Mouse (Mus musculus) liver, embryonic 13.5 days (tissue): ENCODE data around the gene Sdcbp2. TPM values are rescaled to one million over a fixed set of nuclear protein-coding genes. Genes with fewer than 3 reads are reported as not detected.

Source experiments
- ATAC-seq: fragments of 200-750 bp; cut with Nextera tagmentation; 2 replicates; pipeline ENCODE4 v1.8.0; 2017; ENCODE audit warnings: low read depth, mild to moderate bottlenecking, moderate number of reproducible peaks, moderate library complexity
- DNase-seq: peaks from one replicate; pipeline ENCODE4 v3.0.0; 2022
- H3K27ac ChIP-seq: fragments of 300-500 bp; sonication (generic); 2 replicates; pipeline ENCODE4 v1.5.1; 2015; ENCODE audit warnings: moderate library complexity, mild to moderate bottlenecking, inconsistent platforms
- H3K27me3 ChIP-seq: fragments of 300-500 bp; sonication (generic); 2 replicates; pipeline ENCODE4 v1.6.1; 2015; ENCODE audit warnings: mild to moderate bottlenecking, inconsistent platforms
- H3K36me3 ChIP-seq: fragments of 300-500 bp; sonication (generic); 2 replicates; pipeline ENCODE4 v1.6.1; 2015; ENCODE audit warnings: mild to moderate bottlenecking, inconsistent platforms
- H3K4me1 ChIP-seq: fragments of 300-500 bp; sonication (generic); replicated peaks from 2 replicates; pipeline ENCODE4 v1.6.1; 2015; ENCODE audit warnings: inconsistent platforms
- H3K4me2 ChIP-seq: fragments of 300-500 bp; sonication (generic); 2 replicates; pipeline ENCODE4 v1.6.1; 2015; ENCODE audit warnings: inconsistent platforms, mild to moderate bottlenecking, moderate library complexity
- H3K4me3 ChIP-seq: fragments of 300-500 bp; sonication (generic); replicated peaks from 2 replicates; pipeline ENCODE4 v1.5.1; 2015; ENCODE audit warnings: mild to moderate bottlenecking, inconsistent platforms
- H3K9ac ChIP-seq: fragments of 300-500 bp; sonication (generic); 2 replicates; pipeline ENCODE4 v1.6.1; 2015; ENCODE audit warnings: mild to moderate bottlenecking, inconsistent platforms
- H3K9me3 ChIP-seq: fragments of 300-500 bp; sonication (generic); replicated peaks from 2 replicates; pipeline ENCODE4 v1.6.1; 2016; ENCODE audit warnings: inconsistent platforms
- WGBS: fragments of 180-500 bp; shearing (Covaris S2); methylation state at CpG from one replicate; pipeline ENCODE4 v1.1.7; 2015; ENCODE audit not compliant: insufficient replicate concordance; 5-methylcytosine and 5-hydroxymethylcytosine counted together
- polyA plus RNA-seq: library from polyadenylated mRNA; unstranded; fragments of >200 nt; fragmentation: Nextera tagmentation; extraction: Ambion mirVana; gene quantifications from 2 replicates; pipeline ENCODE4 v1.2.1, GENCODE M21; 2015

Gene Sdcbp2
- polyA plus RNA-seq, 1 experiment from 2014 or later, result 0.33 TPM

DNA sequence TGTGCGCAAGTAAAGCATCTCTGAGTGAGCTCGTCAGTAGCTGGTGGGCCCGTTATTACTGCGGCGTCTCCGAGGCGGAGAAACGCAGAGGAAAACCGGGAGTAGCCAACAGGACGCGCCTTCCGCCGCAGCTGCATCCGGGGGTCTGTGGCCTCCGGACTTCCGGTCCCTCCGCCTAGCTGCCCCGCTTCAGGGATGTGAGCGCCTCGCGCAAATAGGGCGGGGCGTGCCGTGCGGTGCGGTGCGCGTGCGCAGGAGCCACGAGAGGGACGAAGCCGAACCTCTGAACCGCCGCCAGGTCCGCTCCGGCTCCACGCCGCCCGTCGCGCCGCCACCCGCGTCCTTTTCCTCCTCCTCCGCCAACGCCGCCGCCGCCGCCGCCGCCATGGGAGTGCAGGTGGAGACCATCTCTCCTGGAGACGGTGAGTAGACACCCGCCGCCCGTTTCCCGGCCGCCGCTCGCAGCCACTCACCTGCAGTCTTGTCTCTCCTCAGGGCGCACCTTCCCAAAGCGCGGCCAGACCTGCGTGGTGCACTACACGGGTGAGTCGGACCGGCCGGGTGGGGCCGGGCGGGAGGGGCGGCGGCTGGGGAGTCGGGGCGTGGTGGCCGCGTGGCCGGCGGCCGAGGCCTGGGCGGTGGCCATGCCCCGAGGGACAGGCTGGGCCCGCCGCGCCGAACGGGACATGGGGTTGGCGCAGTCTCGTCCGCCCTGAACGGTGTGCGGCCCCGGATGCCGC is 29.9 kb upstream of the Sdcbp2 start, which contains the start of gene Fkbp1a:
Fkbp1a (plus strand) TSS at position 161 of the 740 bp plus-strand sequence.
- Histone ChIP-seq H3K27ac (peak within 1 kb of the TSS; percentile 90), H3K4me3 (peak within 1 kb of the TSS; percentile 80), H3K36me3 (peaks cover 25% of the 10 kb centered on the region), H3K27me3 (no peaks in the 10 kb centered on the region), H3K9ac (peak within 1 kb of the TSS; percentile 86), H3K4me1 (peaks cover 40% of the 10 kb centered on the region), H3K4me2 (peak within 1 kb of the TSS; percentile 95), H3K9me3 (no peaks in the 10 kb centered on the region)
- peak; percentile 95 for ATAC-seq
- WGBS, result under 1% methylated on average over 65 of the region's 93 CpGs
- peak; percentile 91 for DNase-seq

DNA sequence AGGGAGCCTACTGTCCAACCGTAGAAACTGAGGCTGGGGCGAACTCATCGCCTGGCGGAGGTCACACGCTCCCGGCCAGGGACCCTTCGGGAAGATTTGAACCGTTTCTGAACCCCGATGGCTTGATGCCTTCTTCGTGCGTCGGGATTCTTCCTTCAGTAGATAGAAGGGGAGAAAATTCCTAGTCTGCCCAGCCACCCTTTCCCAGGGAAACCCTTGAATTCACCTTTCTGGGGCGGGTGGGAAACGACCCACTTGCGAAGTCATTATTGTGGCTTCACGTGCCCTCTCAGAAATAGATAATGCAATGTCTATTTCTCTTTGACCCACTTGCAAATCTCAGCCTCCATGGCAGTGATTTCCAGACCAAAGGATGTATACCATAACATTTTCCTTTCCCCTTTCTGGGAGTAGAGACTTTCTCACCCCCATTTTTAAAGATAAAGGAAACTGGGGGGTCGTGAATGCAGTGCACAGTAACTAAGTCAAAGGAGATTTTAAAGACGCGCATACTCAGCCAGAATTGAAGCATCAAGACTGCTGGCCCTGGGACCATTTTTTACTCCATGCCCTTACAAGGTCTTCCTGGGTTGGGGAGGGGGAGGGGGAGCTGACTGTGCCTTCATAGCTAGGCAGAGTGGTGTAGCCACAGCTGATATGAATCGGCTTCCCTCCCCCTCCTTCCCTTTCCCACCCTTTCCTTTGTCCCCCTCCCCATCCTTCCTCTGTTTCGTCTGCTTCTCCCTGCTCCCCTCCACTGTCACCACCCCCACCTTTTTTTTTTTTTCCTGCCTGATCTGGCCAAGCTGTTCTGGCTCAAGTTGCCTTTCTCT is 29.1 kb upstream of the Sdcbp2 start:
- WGBS, result 2% methylated on average over 21 of the region's 21 CpGs
- H3K4me1 ChIP-seq, result peaks cover 40% of the 10 kb centered on the region
- DNase-seq, result no peak
- H3K4me3 ChIP-seq, result peak overlapping the region; percentile 80
- H3K9me3 ChIP-seq, result no peaks in the 10 kb centered on the region
- peaks cover 31% of the 10 kb centered on the region for H3K36me3 ChIP-seq
- peak overlapping the region; percentile 86 for H3K9ac ChIP-seq
- peak overlapping the region; percentile 95 for H3K4me2 ChIP-seq
- ATAC-seq, result no peak
- peak overlapping the region; percentile 90 for H3K27ac ChIP-seq
- H3K27me3 ChIP-seq, result no peaks in the 10 kb centered on the region

GRCm38 (mm10) chr2:151544673-151545072 is 27.7 kb upstream of the Sdcbp2 start:
- Histone ChIP-seq H3K4me2 (peak overlapping the region; percentile 95), H3K27ac (no peak overlapping the region), H3K9me3 (no peaks in the 10 kb centered on the region), H3K36me3 (peaks cover 37% of the 10 kb centered on the region), H3K4me3 (no peak overlapping the region), H3K4me1 (peaks cover 40% of the 10 kb centered on the region), H3K9ac (no peak overlapping the region), H3K27me3 (no peaks in the 10 kb centered on the region)
- DNase-seq (no peak), ATAC-seq (no peak)
- WGBS, result 56% methylated on average over 6 of the region's 6 CpGs

DNA sequence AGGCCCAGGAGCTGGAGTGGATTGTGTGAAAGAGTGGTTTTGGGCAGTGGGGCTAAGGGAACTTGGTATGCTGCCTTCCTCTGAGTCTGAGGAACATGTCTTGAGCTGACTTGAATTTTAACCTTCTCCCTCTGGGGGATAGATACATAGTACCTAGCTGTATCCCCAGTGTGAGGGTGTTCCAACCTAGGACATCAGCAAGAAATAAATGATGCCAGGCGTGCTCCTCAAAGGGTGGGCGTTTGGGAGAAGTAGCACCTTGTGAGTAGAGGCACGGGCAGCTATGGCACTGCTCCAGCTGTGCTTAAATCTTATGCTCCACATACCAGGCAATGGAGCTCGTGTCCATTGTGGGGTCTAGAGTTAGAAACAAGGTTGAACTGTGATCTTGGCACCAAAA is 25.9 kb upstream of the Sdcbp2 start:
- H3K27me3 ChIP-seq, result no peaks in the 10 kb centered on the region
- peaks cover 35% of the 10 kb centered on the region for H3K4me1 ChIP-seq
- H3K4me3 ChIP-seq, result no peak overlapping the region
- no peak overlapping the region for H3K9ac ChIP-seq
- H3K27ac ChIP-seq, result no peak overlapping the region
- no peak overlapping the region for H3K4me2 ChIP-seq
- ATAC-seq (no peak), DNase-seq (no peak)
- 73% methylated on average over 4 of the region's 4 CpGs for WGBS
- H3K9me3 ChIP-seq, result no peaks in the 10 kb centered on the region
- H3K36me3 ChIP-seq, result peaks cover 41% of the 10 kb centered on the region

DNA sequence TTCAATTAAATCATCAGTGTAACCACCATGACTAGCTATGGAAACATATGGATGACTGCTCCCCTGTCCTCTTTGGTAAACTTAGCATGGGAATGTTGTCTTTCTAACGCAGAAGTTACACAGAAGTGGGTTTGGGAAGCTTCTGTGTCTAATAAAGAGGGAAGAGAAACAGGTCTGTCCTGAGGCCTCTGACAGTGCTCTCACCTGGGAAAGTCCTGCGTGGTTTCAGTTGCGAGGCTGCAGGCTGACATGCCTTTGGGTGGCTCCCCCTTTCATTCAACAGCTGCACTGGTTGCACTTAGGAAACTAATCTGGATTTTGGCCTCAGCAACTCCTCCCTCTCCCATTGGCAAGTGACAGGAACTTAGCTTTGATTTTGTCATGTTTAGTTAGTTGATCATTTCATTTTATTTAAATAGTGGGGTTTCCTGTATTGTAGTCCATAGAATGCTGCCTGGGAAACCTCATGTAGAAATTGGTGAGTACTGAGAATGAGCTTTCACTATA is 22.8 kb upstream of the Sdcbp2 start:
- no peak overlapping the region for H3K4me2 ChIP-seq
- ATAC-seq (no peak), DNase-seq (no peak)
- H3K36me3 ChIP-seq, result peaks cover 52% of the 10 kb centered on the region
- no peaks in the 10 kb centered on the region for H3K27me3 ChIP-seq
- no peak overlapping the region for H3K4me3 ChIP-seq
- no peak overlapping the region for H3K9ac ChIP-seq
- WGBS, result 74% methylated on average over 3 of the region's 3 CpGs
- peaks cover 10% of the 10 kb centered on the region for H3K4me1 ChIP-seq
- no peak overlapping the region for H3K27ac ChIP-seq
- no peaks in the 10 kb centered on the region for H3K9me3 ChIP-seq

DNA sequence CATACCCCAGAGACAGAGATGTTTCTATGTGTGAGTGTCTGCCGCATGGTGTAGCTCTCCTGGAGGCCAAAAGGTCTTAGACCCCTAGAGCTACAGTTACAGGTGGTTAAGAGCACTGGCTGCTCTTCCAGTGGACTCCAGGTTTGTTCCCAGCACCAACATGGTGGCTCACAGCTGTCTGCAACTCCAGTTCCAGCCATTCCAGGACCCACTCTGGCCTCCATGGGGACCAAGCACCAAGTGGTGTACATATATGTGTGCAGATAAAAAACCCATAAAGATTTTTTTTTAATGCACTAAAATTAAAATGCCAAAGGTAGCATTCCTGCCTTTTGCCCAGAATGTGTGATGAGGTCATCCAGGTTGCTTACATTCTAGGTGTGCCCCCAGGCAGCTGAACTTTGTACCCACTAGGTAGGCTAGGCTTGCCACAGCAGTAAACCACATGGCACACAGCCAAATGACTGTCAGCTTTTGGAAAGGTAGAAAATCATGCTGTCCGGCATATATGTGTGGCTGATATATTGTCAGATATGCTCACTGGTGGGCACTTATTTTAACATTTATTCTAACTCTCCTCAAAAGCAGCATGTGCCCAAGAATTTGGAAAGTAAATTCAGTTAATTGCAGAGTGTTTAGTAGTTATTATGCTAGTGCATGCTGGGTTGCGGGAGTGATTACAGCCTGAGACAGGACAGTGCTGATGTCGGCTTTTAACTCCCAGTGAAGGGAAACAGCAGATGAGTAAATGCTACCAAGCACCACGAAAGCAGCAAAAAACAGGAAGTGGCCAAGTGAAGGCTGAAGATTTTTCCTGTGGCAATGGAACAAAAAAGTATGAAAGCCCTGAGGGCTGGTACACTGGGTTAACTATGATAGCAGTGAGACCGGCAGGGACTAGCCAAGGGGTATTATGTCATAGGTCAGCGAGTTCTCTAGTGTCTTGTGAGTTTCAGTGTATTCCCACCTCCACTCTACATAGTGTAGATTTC is 9.2 kb upstream of the Sdcbp2 start:
- WGBS, result 65% methylated on average over 7 of the region's 7 CpGs
- Histone ChIP-seq H3K4me1 (peaks cover 6% of the 10 kb centered on the region; the same call in 1 of the 2 replicates), H3K36me3 (peaks cover 48% of the 10 kb centered on the region), H3K4me3 (no peak overlapping the region), H3K9me3 (no peaks in the 10 kb centered on the region), H3K27me3 (no peaks in the 10 kb centered on the region), H3K9ac (no peak overlapping the region), H3K4me2 (no peak overlapping the region), H3K27ac (no peak overlapping the region; the same call in 1 of the 2 replicates)
- ATAC-seq, result peak; percentile 57
- no peak for DNase-seq

GRCm38 (mm10) chr2:151564006-151564405 is 8.4 kb upstream of the Sdcbp2 start:
- no peak overlapping the region for H3K27ac ChIP-seq
- H3K9ac ChIP-seq, result no peak overlapping the region
- no peak for ATAC-seq
- no peaks in the 10 kb centered on the region for H3K27me3 ChIP-seq
- DNase-seq, result no peak
- H3K4me2 ChIP-seq, result no peak overlapping the region
- H3K4me3 ChIP-seq, result no peak overlapping the region
- H3K4me1 ChIP-seq, result peaks cover 6% of the 10 kb centered on the region; the same call in 1 of the 2 replicates
- H3K36me3 ChIP-seq, result peaks cover 44% of the 10 kb centered on the region
- no peaks in the 10 kb centered on the region for H3K9me3 ChIP-seq
- 78% methylated on average over 1 of the region's 1 CpGs for WGBS

DNA sequence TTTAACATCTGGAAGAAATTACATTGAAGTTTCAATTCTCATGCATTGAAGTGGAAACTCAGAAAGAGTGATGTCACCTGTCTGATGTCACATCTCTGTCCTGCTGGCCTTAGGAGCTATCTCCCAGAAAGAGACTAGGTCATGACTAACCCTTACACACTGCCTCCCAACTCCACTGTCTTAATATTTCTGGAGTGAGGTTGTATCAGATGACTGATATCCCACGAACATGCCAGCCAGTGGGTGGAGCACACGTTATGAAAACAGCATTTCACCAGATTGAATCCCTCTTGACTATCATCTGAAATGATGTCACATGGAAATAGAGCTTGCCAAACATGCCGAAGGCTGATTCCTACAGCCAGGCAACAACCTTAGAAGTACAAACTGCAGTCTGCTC is 7.4 kb upstream of the Sdcbp2 start:
- H3K36me3 ChIP-seq, result peaks cover 36% of the 10 kb centered on the region
- ATAC-seq (no peak), DNase-seq (no peak)
- peaks cover 6% of the 10 kb centered on the region; the same call in 1 of the 2 replicates for H3K4me1 ChIP-seq
- H3K27me3 ChIP-seq, result no peaks in the 10 kb centered on the region
- no peaks in the 10 kb centered on the region for H3K9me3 ChIP-seq
- H3K27ac ChIP-seq, result no peak overlapping the region
- 49% methylated on average over 3 of the region's 3 CpGs for WGBS
- H3K9ac ChIP-seq, result no peak overlapping the region
- no peak overlapping the region for H3K4me3 ChIP-seq
- H3K4me2 ChIP-seq, result no peak overlapping the region

GRCm38 (mm10) chr2:151566856-151567255 is 5.6 kb upstream of the Sdcbp2 start:
- Histone ChIP-seq H3K9ac (no peak overlapping the region), H3K9me3 (no peaks in the 10 kb centered on the region), H3K27ac (no peak overlapping the region), H3K4me2 (no peak overlapping the region), H3K27me3 (no peaks in the 10 kb centered on the region), H3K4me1 (peaks cover 6% of the 10 kb centered on the region; the same call in 1 of the 2 replicates), H3K4me3 (no peak overlapping the region), H3K36me3 (peaks cover 18% of the 10 kb centered on the region)
- no peak for ATAC-seq
- no peak for DNase-seq
- 67% methylated on average over 6 of the region's 6 CpGs for WGBS

GRCm38 (mm10) chr2:151569452-151569851 is 3.0 kb upstream of the Sdcbp2 start:
- Histone ChIP-seq H3K27ac (no peak overlapping the region), H3K27me3 (no peaks in the 10 kb centered on the region), H3K9me3 (no peaks in the 10 kb centered on the region), H3K36me3 (0 out of 2 replicates have a peak, but pooled peaks cover 7% of the 10 kb centered on the region), H3K4me3 (no peak overlapping the region), H3K4me2 (no peak overlapping the region), H3K4me1 (no peaks in the 10 kb centered on the region), H3K9ac (no peak overlapping the region)
- DNase-seq, result no peak
- ATAC-seq, result no peak
- WGBS, result 59% methylated on average over 2 of the region's 2 CpGs
